Mouse (Mus musculus) adrenal gland, adult 2 months (tissue): Measurements from ENCODE around the gene Rhox3e. TPM values are rescaled to one million over a fixed set of nuclear protein-coding genes. Genes with fewer than 3 reads are reported as not detected.
"Not testable (repeated sequence)": the region's sequence is repeated elsewhere in the genome, so short reads cannot be mapped to it uniquely, and the experiment has no call there.

Experiments used
- DNase-seq: peaks from one replicate; pipeline ENCODE4 v3.0.0; 2021
- long read RNA-seq: library from polyadenylated mRNA; stranded (forward); transcript quantifications from one replicate; pipeline ENCODE4 v2.0.0, GENCODE M21; 2021
- polyA plus RNA-seq: library from polyadenylated mRNA; depleted of rRNA; stranded (reverse); fragments of >200 nt; gene quantifications from 2 replicates; pipeline ENCODE4 v1.2.3, GENCODE M21; 2012; rRNA removed
- total RNA-seq, 2 experiments: library from RNA; stranded (reverse); gene quantifications; 2 replicates each; pipeline ENCODE4 v1.2.3; 2021

Rhox3e gene
- total RNA-seq (not detected), polyA plus RNA-seq (not detected in 2 replicates)
- long read RNA-seq = 0 reads

DNA sequence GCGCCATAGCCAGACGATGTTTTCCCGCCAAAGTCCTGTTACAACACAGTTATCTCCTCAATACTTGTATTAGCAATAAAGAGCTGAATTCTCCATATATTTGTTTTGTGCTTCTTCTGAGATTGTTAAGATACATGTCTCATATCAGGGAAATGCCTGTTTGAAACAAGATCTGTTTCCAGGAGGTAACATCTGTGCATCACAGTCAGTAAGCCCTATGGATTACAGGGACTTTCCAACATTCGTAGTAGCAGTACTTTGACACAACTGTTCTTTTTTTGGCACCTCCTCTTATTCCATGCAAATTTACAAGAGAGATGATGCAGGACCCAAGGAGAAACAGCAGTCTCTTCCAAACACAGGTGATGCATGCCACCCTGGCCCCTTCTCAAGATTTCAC is at the start of gene Rhox3e:
Gene Rhox3e (plus strand): TSS at position 301 of the 400 bp plus-strand sequence.
- not testable (repeated sequence) for DNase-seq

- DNase-seq = not testable (repeated sequence)
These were observed 27.8 kb upstream of the Rhox3e start, which contains the start of gene Rhox4d for GRCm38 (mm10) chrX:37514059-37514458. Gene Rhox4d, plus strand, starts transcription at chrX:37514359.

DNA sequence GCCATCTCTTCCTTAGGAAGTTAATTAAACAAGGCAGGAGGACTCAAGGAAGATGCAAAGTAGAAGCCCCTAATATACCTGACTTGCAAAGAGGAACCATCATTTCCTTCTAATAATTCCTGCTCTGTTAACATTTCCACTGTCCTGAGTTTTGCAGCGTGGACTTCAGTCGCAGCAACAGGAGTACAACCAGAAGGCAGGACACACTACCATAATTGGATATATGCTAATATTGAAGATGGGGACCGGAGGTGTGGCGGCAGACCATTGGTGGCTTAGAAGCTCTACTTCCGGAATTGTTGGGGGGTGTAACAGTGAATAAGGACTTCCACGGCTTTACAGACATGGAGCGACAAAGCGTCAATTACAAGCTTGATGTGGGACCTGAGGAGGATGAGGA is 11.7 kb upstream of the Rhox3e start, which contains the start of gene Rhox2e:
Gene Rhox2e (plus strand): TSS at position 301 of the 400 bp plus-strand sequence.
- DNase-seq = not testable (repeated sequence)

DNA sequence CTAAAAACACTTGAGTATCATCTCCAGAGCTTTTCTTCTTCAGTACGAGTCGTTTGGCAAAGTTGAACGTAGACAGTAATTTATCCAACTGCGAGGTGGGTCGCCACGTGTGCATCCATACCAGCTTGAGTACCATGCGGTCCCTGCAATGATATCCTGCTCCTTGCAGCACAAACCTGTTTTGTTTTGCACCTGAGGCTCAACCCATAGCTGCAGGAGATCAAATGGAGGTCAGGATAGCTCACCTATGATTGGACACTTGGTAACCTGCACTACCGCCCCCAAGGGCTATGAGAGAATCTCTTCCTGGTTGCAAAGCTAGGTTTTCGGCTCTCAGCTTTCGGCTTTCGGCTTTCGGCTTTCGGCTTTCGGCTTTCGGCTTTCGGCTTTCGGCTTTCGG is 15.3 kb downstream of the Rhox3e start, which contains the start of gene Rhox4e:
Gene Rhox4e (plus strand): TSS at position 301 of the 400 bp plus-strand sequence.
- not testable (repeated sequence) for DNase-seq

- not testable (repeated sequence) for DNase-seq
These were observed 29.3 kb downstream of the Rhox3e start, which contains the start of gene Rhox2f for GRCm38 (mm10) chrX:37571105-37571504. Gene Rhox2f, plus strand, starts transcription at chrX:37571405.

DNA sequence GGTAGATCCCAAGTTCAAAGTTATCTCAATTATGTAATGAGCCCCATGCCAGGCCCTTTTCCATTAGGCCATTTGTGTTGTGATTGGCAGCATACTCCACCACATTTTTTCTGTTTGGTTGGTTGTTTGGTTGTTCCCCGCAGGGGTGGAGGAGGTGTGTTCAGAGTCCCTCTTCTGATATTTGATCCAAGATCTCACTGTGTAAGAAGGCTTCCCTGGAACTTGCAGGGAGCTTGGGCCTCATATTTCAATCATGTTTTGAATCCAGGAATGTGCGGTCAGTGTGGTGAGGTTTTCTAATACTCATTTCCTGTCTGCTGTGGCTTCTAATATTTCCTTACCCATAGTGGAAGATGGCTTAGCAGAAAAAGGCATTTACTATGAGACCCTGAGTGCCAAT is 30.8 kb downstream of the Rhox3e start:
- not testable (repeated sequence) for DNase-seq

GRCm38 (mm10) chrX:37580692-37581091 is 38.9 kb downstream of the Rhox3e start, which contains the start of gene Rhox3f:
Gene Rhox3f, plus strand, starts transcription at chrX:37580992.
- not testable (repeated sequence) for DNase-seq

Other genes starting within 250 kb of the Rhox3e start
- gene Rhox3a2, start 162.0 kb upstream of the Rhox3e start, total RNA-seq = not detected
- gene Rhox3a2, start 162.0 kb upstream of the Rhox3e start, polyA plus RNA-seq = not detected in 2 replicates
- gene Rhox4a2, start 151.2 kb upstream of the Rhox3e start, total RNA-seq = not detected
- gene Rhox4a2, start 151.2 kb upstream of the Rhox3e start, polyA plus RNA-seq = not detected in 2 replicates
- not detected for gene Rhox2b, start 130.0 kb upstream of the Rhox3e start, total RNA-seq
- gene Rhox2b, start 130.0 kb upstream of the Rhox3e start, polyA plus RNA-seq = not detected in 2 replicates
- gene Rhox4b, start 109.5 kb upstream of the Rhox3e start, total RNA-seq = not detected
- gene Rhox4b, start 109.5 kb upstream of the Rhox3e start, polyA plus RNA-seq = not detected in 2 replicates
- not detected for gene Rhox2c, start 88.3 kb upstream of the Rhox3e start, total RNA-seq
- not detected in 2 replicates for gene Rhox2c, start 88.3 kb upstream of the Rhox3e start, polyA plus RNA-seq
- gene Rhox3c, start 83.4 kb upstream of the Rhox3e start, total RNA-seq = not detected
- not detected in 2 replicates for gene Rhox3c, start 83.4 kb upstream of the Rhox3e start, polyA plus RNA-seq
- gene Rhox4c, start 61.7 kb upstream of the Rhox3e start, total RNA-seq = not detected
- not detected in 2 replicates for gene Rhox4c, start 61.7 kb upstream of the Rhox3e start, polyA plus RNA-seq
- gene Rhox2d, start 48.6 kb upstream of the Rhox3e start, total RNA-seq = not detected
- gene Rhox2d, start 48.6 kb upstream of the Rhox3e start, polyA plus RNA-seq = not detected in 2 replicates
- not detected for gene Rhox4d, start 27.7 kb upstream of the Rhox3e start, total RNA-seq
- gene Rhox4d, start 27.7 kb upstream of the Rhox3e start, polyA plus RNA-seq = not detected in 2 replicates
- not detected for gene Rhox2e, start 11.6 kb upstream of the Rhox3e start, total RNA-seq
- gene Rhox2e, start 11.6 kb upstream of the Rhox3e start, polyA plus RNA-seq = not detected in 2 replicates
- not detected for gene Rhox4e, start 15.4 kb downstream of the Rhox3e start, total RNA-seq
- gene Rhox4e, start 15.4 kb downstream of the Rhox3e start, polyA plus RNA-seq = not detected in 2 replicates
- gene Rhox2f, start 29.4 kb downstream of the Rhox3e start, total RNA-seq = not detected
- not detected in 2 replicates for gene Rhox2f, start 29.4 kb downstream of the Rhox3e start, polyA plus RNA-seq
- not detected for gene Rhox3f, start 39.0 kb downstream of the Rhox3e start, total RNA-seq
- gene Rhox3f, start 39.0 kb downstream of the Rhox3e start, polyA plus RNA-seq = not detected in 2 replicates
- gene Rhox4f, start 65.7 kb downstream of the Rhox3e start, total RNA-seq = not detected
- not detected in 2 replicates for gene Rhox4f, start 65.7 kb downstream of the Rhox3e start, polyA plus RNA-seq
- gene Rhox3g, start 86.6 kb downstream of the Rhox3e start, total RNA-seq = not detected
- not detected in 2 replicates for gene Rhox3g, start 86.6 kb downstream of the Rhox3e start, polyA plus RNA-seq
- gene Rhox2g, start 101.5 kb downstream of the Rhox3e start, total RNA-seq = not detected
- gene Rhox2g, start 101.5 kb downstream of the Rhox3e start, polyA plus RNA-seq = not detected in 2 replicates
- gene Rhox4g, start 109.3 kb downstream of the Rhox3e start, total RNA-seq = not detected
- not detected in 2 replicates for gene Rhox4g, start 109.3 kb downstream of the Rhox3e start, polyA plus RNA-seq
- not detected for gene Rhox3h, start 126.7 kb downstream of the Rhox3e start, total RNA-seq
- gene Rhox3h, start 126.7 kb downstream of the Rhox3e start, polyA plus RNA-seq = not detected in 2 replicates
- gene Rhox2h, start 131.3 kb downstream of the Rhox3e start, total RNA-seq = not detected
- gene Rhox2h, start 131.3 kb downstream of the Rhox3e start, polyA plus RNA-seq = not detected in 2 replicates